Mouse (Mus musculus) gastrocnemius, postnatal 25 days (tissue): Measurements from ENCODE around the gene Ino80. TPM values are rescaled to one million over a fixed set of nuclear protein-coding genes. Genes with fewer than 3 reads are reported as not detected.
A peak's percentile ranks its signal among the peaks of the same experiment; 100 is the strongest.
"Not testable (repeated sequence)": the region's sequence is repeated elsewhere in the genome, so short reads cannot be mapped to it uniquely, and the experiment has no call there.

ENCODE experiments used
- DNase-seq: peaks from one replicate; pipeline ENCODE4 v3.0.0; 2022
- long read RNA-seq, 2 experiments: library from polyadenylated mRNA; stranded (forward); transcript quantifications; one replicate each; pipeline ENCODE4 v2.0.0; 2021
- total RNA-seq, 2 experiments: library from RNA; stranded (reverse); gene quantifications; 1 replicate in 1 of 2; 2 replicates in 1 of 2; pipeline ENCODE4 v1.2.3; 2021

Ino80 gene
- 10 to 100 TPM in 1 of 2 experiments, 1 to 10 TPM in 1; 9.5 to 12.5 TPM for total RNA-seq
- long read RNA-seq, experiment 1, partial matches to known transcripts: 1 of 3 reads
- long read RNA-seq, experiment 1, other reads (novel, unspliced or antisense): 2 of 3 reads
- long read RNA-seq, experiment 2, partial matches to known transcripts: 3 of 3 reads
- long read RNA-seq, experiment 2, other reads (novel, unspliced or antisense): 0 of 3 reads

DNA sequence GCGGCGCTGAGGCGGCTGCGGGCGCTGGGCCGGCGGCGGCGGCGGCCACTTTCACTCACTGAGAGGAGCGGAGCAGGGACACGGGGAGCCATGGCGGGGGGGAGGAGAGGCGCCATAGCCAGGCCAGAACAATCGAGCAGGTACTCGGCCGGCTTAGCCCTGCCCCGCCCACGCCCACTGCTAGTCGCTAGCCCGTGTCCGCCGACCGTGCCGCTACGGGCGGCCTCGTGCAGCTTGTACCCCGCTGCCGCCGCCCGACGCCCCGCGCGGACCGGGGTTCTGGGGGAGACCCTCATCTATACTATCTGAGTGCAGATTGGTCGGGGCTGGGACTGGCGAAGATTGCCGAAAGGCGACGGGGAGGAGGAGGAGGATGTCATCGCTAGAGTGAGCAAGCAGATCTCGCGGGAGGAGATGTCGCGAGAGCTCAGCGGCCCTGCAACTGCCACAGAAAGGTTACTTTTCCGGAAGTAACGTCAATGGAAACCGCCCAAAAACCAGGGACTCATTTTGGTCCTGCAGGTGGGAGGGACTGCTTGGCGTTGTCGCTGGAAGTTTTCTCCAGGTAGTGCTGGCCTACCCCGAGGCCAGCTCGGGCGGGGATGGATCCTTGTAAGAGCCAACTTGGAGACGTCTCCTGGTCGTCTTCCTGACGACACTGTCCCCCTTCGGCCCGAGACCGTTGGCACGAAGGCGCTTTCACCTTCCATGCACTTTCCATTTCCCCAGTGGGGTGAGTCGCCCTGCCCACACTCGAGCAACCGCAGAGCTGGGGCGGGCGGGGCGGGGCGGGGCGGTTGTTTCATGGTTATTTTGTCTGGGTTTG lies at the start of gene Ino80:
Ino80 (minus strand) TSS at position 117 of the 826 bp plus-strand sequence.
- DNase-seq: peak; percentile 99

DNA sequence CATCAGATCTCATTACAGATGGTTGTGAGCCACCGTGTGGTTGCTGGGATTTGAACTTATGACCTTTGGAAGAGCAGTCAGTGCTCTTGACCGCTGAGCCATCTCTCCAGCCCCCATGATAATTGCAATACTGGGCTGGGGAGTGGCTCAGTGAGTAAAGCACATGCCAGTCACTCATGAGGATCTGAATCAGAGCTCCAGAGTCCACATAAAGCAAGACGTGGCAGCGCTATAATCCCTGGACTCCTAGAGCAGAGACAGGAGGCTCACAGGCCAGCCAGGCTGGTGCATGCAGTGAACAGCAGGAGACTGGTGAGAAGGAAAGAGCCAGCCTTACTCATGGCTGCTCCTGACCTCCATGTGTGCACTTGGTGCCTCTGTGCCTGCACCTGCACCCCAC lies 47.9 kb upstream of the Ino80 start:
- no peak for DNase-seq

DNA sequence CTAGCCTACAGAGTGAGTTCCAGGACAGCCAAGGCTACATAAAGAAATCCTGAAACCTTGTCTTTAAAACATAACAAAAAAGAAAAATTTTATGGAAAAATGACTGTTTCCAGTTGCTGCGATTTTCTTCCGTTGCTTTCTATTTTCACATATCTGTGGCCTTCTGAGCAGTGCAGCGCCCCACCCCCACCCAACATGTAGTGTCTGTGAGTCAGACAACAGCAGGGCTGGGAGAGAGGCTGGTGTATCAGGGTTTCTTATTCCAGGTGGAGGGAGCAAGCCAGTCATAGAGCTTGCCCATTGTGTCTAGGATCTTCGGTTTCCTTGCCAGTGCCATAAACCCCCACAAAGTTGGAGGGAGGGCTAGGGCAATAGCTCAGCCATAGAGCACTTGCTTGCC lies 46.3 kb upstream of the Ino80 start:
- DNase-seq: no peak

DNA sequence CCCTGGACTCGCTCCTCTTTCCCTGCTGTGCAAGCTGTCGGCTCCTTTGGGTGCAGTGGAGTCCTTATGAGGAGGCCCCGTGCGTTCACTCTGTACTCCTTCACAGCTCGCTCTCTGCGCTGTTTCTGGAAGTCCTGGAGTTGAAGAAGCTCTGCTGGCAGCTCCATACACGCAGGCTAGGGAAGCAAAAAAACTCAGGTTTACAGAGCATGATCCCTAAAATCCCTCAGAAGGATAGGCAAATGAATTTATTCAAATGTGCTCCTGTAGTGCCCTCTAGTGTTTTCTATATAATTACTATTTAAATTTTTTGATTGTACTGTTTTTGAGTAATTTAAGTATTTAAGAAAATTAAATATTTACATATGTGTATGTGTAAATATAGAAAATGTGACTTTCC lies 43.1 kb upstream of the Ino80 start:
- no peak for DNase-seq

DNA sequence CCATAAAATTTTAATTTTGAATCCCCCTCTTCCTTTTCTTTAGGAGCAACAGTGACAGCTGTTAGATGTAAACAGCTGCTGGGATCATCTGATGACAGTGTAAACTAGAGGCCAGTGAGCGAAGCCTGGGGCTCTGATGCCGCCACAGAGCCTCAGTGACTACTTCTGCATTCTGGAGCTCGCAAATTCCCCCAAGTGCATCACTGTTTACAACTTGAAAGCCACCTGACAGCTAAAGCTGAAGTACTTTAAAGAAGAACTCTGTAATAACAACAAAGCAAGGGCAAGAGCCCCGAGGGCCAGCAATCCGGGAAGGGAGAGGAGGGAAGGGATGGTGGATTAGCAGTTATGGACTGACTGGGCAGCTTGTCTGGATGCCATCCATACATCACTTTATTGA lies 39.3 kb upstream of the Ino80 start:
- DNase-seq: no peak

DNA sequence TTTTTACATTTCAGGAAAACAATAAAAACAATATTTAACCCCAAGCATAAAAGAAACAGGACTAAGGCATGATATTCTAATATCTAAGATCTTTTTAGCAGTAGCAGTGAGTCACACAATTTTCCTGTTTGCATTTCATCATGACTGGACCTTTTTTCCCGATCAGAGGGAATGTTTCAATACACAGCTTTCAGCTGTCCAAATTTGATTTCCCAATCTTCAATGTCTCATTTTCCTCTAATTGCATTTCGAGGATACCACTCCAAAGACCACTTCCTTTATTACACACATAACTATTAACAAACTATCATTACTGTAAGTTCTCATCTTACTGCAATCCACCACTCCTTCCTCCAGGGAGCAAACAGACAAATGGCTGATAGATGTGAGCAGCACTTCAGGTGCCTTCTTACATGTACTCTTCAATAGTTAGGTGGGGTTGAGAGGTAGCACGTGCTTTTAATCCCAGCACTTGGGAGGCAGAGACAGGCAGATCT lies 36.6 kb upstream of the Ino80 start:
- DNase-seq: no peak

DNA sequence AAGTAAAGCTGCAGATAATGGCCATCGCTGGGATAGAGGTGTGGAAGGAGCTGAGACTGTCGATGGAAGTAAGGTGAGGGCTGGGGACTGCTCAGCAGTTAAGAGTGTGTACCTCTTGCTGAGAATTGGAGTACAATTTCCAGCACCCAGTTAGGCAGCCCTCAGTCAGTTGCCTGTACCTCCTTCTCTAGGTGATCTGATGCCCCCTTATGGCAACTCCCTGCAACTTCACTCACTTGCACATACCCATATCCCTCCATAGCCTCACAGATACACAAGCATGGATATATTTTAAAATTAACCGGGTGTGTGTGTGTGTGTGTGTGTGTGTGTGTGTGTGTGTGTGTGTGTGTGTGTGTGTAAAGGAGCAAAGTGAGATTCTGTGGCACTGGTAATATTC lies 34.8 kb upstream of the Ino80 start:
- DNase-seq: no peak

DNA sequence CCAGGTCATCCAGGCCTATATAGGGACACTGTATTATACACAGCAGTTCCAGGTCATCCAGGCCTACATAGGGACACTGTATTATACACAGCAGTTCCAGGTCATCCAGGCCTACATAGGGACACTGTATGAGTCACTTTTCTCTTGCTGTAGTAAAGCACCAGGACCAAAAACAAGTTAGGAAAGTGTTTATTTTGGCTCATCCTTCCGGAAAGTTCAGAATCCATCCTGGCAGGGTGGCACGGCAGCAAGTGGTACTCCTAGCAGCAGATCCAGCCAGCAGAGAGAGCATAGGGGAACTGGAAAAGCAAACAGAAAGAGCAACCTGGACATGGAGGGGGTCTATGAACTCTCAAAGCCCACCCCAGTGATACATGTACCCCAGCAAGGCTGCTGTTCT lies 33.4 kb upstream of the Ino80 start:
- DNase-seq: no peak

DNA sequence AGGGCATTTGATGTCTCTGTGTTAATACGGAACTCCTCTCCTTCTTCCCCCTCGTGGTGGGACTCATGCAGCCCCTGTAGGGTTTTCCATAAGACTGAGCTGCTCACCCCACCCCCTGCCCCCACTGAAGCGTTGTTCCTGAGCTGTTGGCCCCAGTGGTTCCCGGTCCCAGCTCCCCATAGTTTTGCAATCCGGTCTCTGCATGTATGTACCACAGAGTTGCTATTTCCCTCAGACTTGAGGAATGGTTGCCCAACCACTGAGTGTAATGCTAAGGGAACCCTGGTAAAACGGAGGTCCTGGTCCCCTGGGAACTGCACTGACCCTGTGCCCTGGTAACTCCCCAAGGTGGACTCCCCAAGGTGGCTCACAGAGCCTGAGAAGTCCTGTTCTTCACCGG lies 31.0 kb upstream of the Ino80 start:
- not testable (repeated sequence) for DNase-seq

DNA sequence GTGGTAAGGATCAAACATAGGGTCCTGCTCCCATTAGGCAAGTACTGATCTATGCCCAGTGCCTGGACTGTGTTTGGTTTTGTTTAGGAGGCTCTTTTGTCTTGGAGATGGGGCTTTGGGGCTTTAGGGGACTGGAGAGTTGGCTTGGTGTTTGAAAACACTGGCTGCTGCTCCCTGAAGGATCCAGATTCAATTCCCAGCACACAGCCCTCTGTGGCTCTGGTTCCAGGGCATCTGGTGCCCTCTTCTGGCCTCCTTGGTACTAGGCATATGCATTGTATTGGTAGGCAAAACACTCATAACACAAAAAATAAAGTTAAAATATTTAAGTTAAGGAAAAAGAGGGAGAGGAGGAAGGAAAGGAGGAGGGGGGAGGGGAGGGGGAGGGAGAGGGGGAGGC lies 29.6 kb upstream of the Ino80 start:
- DNase-seq: no peak

DNA sequence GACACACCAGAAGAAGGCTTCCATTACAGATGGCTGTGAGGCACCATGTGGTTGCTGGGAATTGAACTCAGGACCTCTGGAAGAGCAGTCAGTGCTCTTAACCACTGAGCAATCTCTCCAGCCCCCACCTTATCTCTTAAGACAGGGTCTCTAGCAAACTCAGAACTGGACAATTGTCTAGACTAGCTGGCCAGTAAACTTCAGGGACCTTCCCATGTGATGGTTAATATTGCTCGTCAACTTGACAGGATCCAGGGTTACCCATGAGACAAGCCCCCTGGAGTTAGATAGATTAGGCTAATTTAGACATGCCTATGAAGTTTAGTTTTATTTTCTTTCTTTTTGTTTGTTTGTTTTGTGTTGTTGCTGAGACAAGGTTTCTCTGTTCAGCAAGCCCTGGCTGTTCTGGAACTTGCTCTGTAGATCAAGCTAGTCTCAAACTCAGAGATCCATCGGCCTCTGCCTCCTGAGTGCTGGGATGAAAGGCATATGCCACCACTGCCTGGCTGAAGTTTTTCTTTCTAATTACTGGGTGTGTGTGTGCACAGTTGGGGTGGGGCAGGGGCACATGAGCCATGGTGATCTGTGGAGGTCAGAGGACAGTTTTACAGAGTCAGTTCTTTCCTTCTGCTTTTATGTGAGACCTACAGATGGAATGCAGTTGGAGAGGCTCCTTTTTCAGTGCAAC lies 23.6 kb upstream of the Ino80 start:
- no peak for DNase-seq

DNA sequence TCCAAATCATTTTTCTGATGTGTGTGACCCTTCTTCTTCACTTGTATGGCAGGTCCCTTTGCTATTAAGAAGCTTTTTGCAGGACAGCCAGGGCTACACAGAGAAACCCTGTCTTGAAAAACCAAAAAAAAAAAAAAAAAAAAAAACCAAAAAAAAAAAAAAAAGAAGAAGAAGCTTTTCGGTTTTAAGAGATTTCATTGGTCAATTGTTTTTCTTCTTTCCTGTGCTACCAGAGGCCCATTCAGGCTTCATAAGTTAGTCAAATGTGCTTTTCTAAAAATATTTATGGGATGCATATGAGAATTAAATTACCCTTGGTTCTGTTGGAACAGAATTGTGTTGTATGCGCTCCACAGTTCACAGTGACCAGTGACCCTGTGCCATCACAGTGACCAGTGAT lies 21.4 kb upstream of the Ino80 start:
- DNase-seq: no peak

DNA sequence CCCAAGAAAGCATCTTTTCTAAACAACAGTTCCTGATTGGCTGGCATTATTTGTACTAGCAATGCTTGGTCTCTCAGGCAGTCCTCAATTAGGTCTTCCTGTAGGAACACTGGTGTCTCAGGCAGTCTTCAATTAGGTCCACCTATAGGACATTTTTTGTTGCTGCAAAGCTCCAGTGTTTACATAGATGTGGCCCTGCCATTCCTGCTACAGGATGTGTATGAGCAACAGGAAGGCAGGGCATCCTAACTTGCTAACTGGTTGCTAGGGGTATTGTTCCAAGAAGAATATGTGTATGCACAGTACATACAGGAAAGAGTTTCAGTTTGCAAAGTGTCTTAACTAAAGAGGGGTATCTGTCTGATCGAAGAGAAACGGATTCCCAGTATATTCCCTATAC lies 18.6 kb upstream of the Ino80 start:
- DNase-seq: no peak

DNA sequence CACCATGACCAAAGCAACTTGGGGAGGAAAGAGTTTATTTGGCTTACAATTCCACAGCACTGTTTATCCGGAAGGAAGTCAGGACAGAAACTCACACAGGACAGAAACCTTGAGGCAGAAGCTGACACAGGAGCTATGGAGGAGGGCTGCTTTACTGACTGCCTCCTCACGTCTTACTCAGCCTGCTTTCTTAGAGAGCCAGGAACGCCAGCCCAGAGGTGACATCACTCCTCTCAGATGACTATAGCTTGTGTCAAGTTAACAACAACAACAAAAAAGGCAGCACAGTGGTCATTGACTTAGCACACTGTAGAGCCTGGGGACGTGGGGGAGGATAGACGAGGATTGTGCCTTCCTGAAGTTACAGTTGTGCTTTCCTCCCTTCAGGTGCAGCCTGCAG lies 14.5 kb upstream of the Ino80 start:
- DNase-seq: no peak

DNA sequence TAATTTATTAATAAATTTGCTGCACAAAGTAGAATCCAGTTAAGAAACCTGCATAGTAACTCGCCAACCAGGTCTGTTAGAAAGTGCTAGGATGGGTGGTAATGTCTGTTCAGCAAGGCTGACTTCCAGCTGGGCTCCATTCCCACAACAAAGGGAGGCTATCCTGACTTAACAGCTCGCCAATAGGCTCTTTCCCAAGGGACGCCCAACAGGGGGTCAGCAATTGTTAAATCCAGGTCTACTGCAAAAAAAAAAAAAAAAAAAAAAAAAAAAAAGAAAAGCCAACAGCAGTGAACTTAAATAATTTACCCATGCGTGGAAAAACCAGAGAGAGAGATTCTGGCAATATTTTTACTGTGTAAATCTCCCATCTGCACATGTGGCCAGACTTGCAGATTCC lies 9.0 kb upstream of the Ino80 start:
- no peak for DNase-seq

DNA sequence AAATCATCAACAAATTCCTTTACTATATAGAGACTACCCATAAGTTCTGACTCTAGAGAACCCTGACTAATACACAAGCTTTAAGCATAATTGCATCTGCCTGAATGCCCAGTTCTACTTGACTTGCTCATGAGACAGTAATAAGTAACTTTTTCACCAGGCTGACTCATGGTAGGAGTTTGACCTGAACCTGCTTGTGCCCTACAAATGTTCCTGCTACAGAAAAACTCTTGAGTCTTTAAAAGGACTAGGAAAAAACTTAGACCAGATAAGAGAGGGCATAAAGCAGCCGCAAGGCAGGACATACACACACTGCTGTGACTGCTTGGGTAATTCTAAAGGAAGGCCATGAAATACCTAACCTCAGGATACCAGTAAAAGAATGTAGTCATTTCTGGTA lies 4.8 kb upstream of the Ino80 start:
- no peak for DNase-seq

DNA sequence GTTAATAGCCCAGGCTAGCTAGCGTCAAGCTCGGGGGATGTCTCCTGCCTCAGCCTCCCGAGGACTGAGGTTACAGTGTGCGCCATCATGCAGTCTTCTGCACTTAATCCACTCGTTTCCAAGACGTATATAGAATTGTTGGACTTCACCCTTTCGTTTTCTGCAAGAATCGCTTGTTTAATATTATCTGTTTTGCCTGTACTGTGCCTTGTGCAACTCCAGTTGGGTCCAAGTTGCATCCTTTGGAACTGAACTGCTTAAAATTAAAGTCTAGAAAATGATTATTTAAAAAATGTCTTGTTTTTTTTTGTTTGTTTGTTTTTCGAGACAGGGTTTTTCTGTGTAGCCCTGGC lies 886 bp upstream of the Ino80 start:
- no peak for DNase-seq

DNA sequence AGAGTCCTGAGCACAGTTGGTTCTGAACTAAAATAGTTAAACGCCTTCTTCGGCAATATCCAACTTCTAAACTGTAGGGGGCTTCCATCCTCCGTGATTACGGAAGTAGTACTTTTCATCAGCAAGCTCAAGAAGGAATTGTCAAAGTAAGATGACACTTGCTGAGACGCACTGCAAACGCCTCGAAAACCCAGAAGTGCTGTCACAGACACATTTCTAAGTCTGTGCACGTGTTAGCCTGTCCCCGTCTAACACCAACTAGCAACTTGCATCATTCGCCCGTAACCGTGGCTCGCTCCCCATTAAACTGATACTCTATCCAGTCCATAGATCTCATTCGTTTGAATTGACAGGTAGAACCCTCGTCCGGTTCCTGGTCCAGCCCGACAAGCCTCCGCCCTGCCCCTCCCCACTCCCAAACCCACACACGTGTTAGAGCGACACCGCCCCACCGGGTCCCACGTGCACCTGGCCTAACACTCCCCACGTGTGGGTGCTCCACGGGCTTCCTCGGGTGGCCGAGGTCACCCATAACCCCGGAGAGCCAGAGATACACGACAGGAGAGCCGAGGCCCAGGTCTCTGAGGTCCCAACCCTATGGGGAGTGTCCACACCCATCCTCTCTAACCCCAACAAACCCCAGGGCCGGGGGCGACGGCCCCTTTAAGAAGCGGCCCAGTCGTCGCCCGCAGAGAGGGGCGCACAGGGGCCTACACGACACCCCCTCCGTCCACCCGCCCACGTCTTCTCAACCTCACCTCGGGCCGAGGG lies 681 bp downstream of the Ino80 start:
- DNase-seq: peak; percentile 72

DNA sequence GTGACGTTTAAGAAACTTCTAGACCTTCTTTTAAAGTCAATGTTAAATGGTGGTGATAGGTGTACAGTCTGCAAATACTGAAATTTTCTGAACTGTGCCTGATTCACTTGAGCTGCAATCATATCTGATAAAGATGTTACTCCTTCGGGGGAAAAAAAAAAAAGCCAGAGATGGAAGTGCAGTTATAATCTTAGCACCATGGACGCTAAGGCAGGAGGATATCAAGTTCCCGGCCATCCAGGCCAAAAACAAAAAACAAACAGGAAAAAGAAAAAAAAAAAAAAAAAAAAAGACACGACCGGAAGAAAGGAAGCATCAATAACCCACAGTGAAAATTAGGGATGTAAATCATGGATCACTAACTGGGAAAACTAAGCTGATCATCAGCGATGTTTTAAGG lies 1.3 kb downstream of the Ino80 start:
- DNase-seq: no peak

DNA sequence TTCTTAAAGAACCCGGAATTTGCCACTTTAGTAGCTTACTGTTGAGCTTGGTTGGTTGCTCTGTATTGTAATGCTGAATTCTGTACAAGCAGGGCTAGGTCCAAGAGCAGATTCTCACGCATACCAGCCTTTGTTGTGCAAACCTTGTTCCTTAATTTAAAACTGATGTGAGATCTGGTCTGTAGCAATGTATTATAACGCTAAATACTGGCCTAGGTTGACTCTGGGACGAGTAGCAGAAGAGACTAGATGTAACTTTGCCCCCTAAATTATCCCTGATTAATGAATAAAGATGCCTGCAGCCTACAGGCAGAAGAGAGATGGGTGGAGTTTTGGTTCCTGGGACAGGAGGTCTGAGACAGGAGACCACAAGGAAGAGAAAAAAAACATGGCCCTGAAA lies 13.5 kb downstream of the Ino80 start:
- DNase-seq: no peak

DNA sequence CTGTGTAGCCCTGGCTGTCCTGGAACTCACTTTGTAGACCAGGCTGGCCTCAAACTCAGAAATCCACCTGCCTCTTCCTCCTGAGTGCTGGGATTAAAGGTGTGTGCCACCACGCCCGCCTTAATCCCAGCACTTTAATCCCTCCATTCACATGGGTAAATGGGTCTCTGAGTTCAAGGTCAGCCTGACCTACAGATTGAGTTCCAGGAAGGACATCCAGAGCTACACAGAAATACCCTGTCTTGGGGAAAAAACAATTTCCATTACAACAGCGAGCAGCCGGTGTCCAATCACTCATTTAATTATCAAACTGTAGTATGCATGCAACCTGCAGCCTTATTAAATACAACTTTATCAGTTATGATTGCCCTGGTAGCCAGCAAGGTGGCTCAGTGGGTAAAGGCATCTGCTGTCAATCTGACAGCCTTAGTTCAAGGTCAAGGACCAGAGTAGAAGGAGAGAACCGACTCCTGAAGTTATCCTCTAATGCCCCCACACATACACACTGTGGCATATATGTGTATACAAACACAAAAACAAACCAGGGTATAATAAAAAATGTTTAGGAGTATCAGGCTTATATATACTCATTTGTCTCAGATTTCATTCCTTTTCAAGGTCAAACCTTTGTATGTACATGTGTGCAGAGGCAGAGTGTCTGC lies 14.2 kb downstream of the Ino80 start:
- no peak for DNase-seq

DNA sequence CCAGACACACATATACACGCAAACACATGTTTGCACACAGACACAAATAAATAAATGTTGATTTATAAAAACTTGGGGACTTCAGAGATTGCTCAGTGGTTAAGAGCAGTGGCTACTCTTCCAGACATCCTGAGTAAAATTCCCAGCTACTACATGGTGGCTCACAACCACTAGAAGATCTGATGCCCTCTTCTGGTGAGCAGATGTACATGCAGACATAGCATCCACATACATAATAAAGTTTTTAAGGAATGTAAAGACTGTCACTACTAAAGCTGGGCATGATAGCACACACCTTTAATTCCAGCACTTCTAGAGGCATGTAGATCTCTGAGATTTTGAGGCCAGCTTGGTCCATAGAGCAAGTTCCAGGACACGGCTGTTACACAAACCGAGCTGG lies 16.5 kb downstream of the Ino80 start:
- no peak for DNase-seq
